Mouse (Mus musculus) kidney, embryonic 14.5 days (tissue): ENCODE data around the gene Dus2. TPM values are rescaled to one million over a fixed set of nuclear protein-coding genes. Genes with fewer than 3 reads are reported as not detected.

Experiments used
- ATAC-seq: fragments of 200-750 bp; cut with Nextera tagmentation; 2 replicates; pipeline ENCODE4 v1.8.0; 2017; ENCODE audit warnings: moderate number of reproducible peaks, mild to moderate bottlenecking, moderate TSS enrichment, moderate library complexity; ENCODE audit not compliant: low FRiP score, low TSS enrichment
- H3K27ac ChIP-seq: fragments of 300-500 bp; sonication (generic); 2 replicates; pipeline ENCODE4 v1.5.1; 2014; ENCODE audit warnings: low read depth, mild to moderate bottlenecking, low read length, moderate library complexity, mixed read lengths
- H3K27me3 ChIP-seq: fragments of 300-500 bp; sonication (generic); 2 replicates; pipeline ENCODE4 v1.6.1; 2014; ENCODE audit warnings: mild to moderate bottlenecking, low read length; ENCODE audit not compliant: control insufficient read depth, insufficient read depth
- H3K36me3 ChIP-seq: fragments of 300-500 bp; sonication (generic); 2 replicates; pipeline ENCODE4 v1.6.1; 2014; ENCODE audit warnings: low read length, mixed read lengths; ENCODE audit not compliant: control insufficient read depth, insufficient read depth
- H3K4me1 ChIP-seq: fragments of 300-500 bp; sonication (generic); 2 replicates; pipeline ENCODE4 v1.6.1; 2014; ENCODE audit warnings: low read length, mixed read lengths; ENCODE audit not compliant: control insufficient read depth, insufficient read depth
- H3K4me2 ChIP-seq: fragments of 300-500 bp; sonication (generic); replicated peaks from 2 replicates; pipeline ENCODE4 v1.6.1; 2014; ENCODE audit warnings: low read depth, mild to moderate bottlenecking, low read length
- H3K4me3 ChIP-seq: fragments of 300-500 bp; sonication (generic); 2 replicates; pipeline ENCODE4 v1.5.1; 2014; ENCODE audit warnings: mild to moderate bottlenecking, low read length
- H3K9ac ChIP-seq: fragments of 300-500 bp; sonication (generic); 2 replicates; pipeline ENCODE4 v1.6.1; 2014; ENCODE audit warnings: low read depth, mild to moderate bottlenecking, low read length, moderate library complexity
- H3K9me3 ChIP-seq: fragments of 300-500 bp; sonication (generic); 2 replicates; pipeline ENCODE4 v1.6.1; 2016; ENCODE audit warnings: low read length; ENCODE audit not compliant: control insufficient read depth
- WGBS: fragments of 180-500 bp; shearing (Covaris S2); extraction: QIAGEN DNeasy Blood & Tissue Kit; methylation state at CpG from one replicate; pipeline ENCODE4 v1.1.7; 2014; 5-methylcytosine and 5-hydroxymethylcytosine counted together
- polyA plus RNA-seq: library from polyadenylated mRNA; unstranded; fragments of >200 nt; fragmentation: Nextera tagmentation; extraction: Ambion mirVana; gene quantifications from 2 replicates; pipeline ENCODE4 v1.2.1, GENCODE M21; 2014

The Dus2 gene
- polyA plus RNA-seq, 1 experiment from 2014 or later, result 19.9 TPM

- H3K4me3 ChIP-seq, result no peak overlapping the region
- H3K9ac ChIP-seq, result no peak overlapping the region
- H3K27me3 ChIP-seq, result no peaks in the 10 kb centered on the region
- 83% methylated on average over 14 of the region's 14 CpGs for WGBS
- H3K4me2 ChIP-seq, result no peak overlapping the region
- no peak overlapping the region for H3K27ac ChIP-seq
- no peaks in the 10 kb centered on the region for H3K9me3 ChIP-seq
- no peak for ATAC-seq
- peaks cover 10% of the 10 kb centered on the region for H3K4me1 ChIP-seq
- peaks cover 17% of the 10 kb centered on the region; the same call in 1 of the 2 replicates for H3K36me3 ChIP-seq
These were observed 30.0 kb upstream of the Dus2 start for GRCm38 (mm10) chr8:105961101-105961500.

- Histone ChIP-seq H3K27ac (no peak overlapping the region), H3K4me3 (no peak overlapping the region), H3K4me1 (peaks cover 10% of the 10 kb centered on the region), H3K27me3 (no peaks in the 10 kb centered on the region), H3K9ac (no peak overlapping the region), H3K36me3 (peaks cover 13% of the 10 kb centered on the region; the same call in 1 of the 2 replicates), H3K4me2 (no peak overlapping the region), H3K9me3 (no peaks in the 10 kb centered on the region)
- WGBS, result 88% methylated on average over 10 of the region's 10 CpGs
- ATAC-seq, result no peak
These were observed 29.6 kb upstream of the Dus2 start for GRCm38 (mm10) chr8:105961536-105961935.

DNA sequence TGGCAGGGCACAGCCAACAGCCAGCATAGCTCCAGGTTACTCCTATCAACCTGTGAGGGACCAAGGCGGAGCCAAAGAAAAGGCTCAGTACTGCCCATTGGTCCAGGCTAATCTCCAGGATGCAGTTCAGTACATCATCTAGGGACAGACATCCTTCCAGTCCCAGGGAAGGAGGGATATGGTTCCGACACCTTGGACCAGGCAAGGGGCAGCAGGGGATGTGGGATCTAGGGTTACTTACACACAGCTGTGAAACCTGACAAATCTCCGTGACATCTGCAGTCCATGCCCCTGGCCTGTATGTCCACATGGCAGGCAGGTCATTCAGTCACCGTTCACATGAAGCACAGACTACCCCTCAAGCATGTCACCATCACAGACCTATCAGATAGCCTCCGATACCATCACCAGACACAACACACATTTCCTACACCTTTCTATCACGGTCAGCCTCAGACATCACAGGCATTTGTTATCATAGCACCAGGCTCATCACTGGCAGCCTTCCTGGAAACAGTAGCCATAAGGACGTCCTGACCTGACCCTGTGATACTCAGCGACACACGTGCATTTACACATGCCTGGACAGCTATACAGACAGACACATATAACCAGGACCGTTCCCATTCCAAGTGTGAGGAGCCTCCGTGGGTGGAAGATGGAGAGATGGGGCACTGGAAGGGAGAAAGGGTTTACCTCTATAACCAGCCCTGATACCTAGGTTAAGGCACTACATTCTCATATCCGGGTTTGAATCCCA, 26.5 kb upstream of the Dus2 start:
- ATAC-seq, result no peak
- 57% methylated on average over 12 of the region's 12 CpGs for WGBS
- H3K27ac ChIP-seq, result no peak overlapping the region

GRCm38 (mm10) chr8:105965266-105965904, 25.8 kb upstream of the Dus2 start:
- peak; percentile 72 for ATAC-seq
- peak overlapping the region; percentile 78 for H3K4me2 ChIP-seq
- H3K4me3 ChIP-seq, result peak overlapping the region; percentile 83
- H3K4me1 ChIP-seq, result peaks cover 10% of the 10 kb centered on the region
- no peaks in the 10 kb centered on the region; the same call in 1 of the 2 replicates for H3K36me3 ChIP-seq
- H3K27me3 ChIP-seq, result no peaks in the 10 kb centered on the region
- peak overlapping the region; percentile 86 for H3K9ac ChIP-seq
- 2% methylated on average over 33 of the region's 40 CpGs for WGBS
- H3K27ac ChIP-seq, result peak overlapping the region; percentile 78; the same call in 1 of the 2 replicates
- no peaks in the 10 kb centered on the region for H3K9me3 ChIP-seq

More for the DNA sequence above, 26.5 kb upstream of the Dus2 start:
- H3K36me3 ChIP-seq, result no peaks in the 10 kb centered on the region; the same call in 1 of the 2 replicates
- peaks cover 10% of the 10 kb centered on the region for H3K4me1 ChIP-seq
- peak overlapping the region; percentile 78 for H3K4me2 ChIP-seq
- peak overlapping the region; percentile 86 for H3K9ac ChIP-seq
- no peaks in the 10 kb centered on the region for H3K9me3 ChIP-seq
- peak overlapping the region; percentile 83 for H3K4me3 ChIP-seq
- no peaks in the 10 kb centered on the region for H3K27me3 ChIP-seq

DNA sequence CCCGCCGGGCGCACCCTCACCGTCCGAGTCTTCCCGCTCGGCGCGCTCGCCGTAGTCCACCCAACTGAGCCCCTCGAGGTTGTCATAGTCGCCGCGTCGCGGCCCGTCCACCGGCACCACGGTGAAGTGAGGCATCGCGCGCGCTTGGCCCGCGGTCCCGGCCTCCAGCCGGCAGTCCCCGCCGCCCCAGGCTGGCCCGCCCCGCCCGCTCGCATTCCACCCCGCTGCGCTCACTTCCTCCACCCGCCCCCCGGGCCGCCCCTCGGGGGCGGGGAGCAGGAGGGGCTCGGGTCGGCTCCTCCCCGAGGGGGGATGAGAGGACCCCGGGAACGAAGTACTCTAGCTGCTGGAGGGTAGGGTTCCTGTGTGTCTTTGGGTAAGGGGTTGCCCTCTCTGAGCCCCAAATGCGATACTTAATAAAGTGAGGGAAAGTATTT, 25.2 kb upstream of the Dus2 start, which contains the start of gene Slc12a4:
Gene Slc12a4 (minus strand): TSS at position 193 of the 437 bp plus-strand sequence.
- under 1% methylated on average over 47 of the region's 47 CpGs for WGBS

GRCm38 (mm10) chr8:105966692-105967311, 24.3 kb upstream of the Dus2 start:
- H3K27ac ChIP-seq, result no peak overlapping the region
- 7% methylated on average over 19 of the region's 19 CpGs for WGBS
- peak overlapping the region; percentile 78 for H3K4me2 ChIP-seq
- H3K36me3 ChIP-seq, result no peaks in the 10 kb centered on the region
- no peaks in the 10 kb centered on the region for H3K9me3 ChIP-seq
- no peaks in the 10 kb centered on the region for H3K27me3 ChIP-seq
- H3K4me1 ChIP-seq, result peaks cover 10% of the 10 kb centered on the region
- no peak overlapping the region for H3K9ac ChIP-seq
- ATAC-seq, result peak; percentile 33; the same call in 1 of the 2 replicates
- peak overlapping the region; percentile 83 for H3K4me3 ChIP-seq

More for the DNA sequence above, 25.2 kb upstream of the Dus2 start, which contains the start of gene Slc12a4:
- ATAC-seq, result peak; percentile 93
- Histone ChIP-seq H3K9me3 (no peaks in the 10 kb centered on the region), H3K27ac (peak within 1 kb of the TSS; percentile 78; the same call in 1 of the 2 replicates), H3K36me3 (no peaks in the 10 kb centered on the region), H3K4me3 (peak within 1 kb of the TSS; percentile 83), H3K27me3 (no peaks in the 10 kb centered on the region), H3K9ac (peak within 1 kb of the TSS; percentile 86), H3K4me2 (peak within 1 kb of the TSS; percentile 78), H3K4me1 (peaks cover 10% of the 10 kb centered on the region)

DNA sequence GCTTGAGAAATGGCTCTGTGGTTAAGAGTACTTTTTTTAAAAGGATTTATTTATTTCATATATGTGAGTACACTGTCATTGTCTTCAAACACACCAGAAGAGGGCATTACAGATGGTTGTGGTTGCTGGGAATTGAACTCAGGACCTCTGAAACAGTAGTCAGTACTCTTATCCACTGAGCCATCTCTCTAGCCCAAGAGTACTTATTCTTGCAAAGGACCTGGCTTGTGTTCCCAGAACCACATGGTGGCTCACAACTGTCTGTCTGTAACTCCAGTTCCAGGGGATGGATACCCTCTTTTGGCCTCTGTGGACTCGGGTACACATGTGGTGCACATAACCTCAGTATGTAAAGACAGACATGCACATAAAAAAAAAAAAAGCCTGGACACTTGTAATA, 21.8 kb upstream of the Dus2 start:
- H3K4me1 ChIP-seq, result peaks cover 9% of the 10 kb centered on the region
- no peak overlapping the region for H3K9ac ChIP-seq
- WGBS, result 82% methylated on average over 1 of the region's 1 CpGs
- no peak overlapping the region for H3K27ac ChIP-seq
- ATAC-seq, result no peak
- H3K27me3 ChIP-seq, result no peaks in the 10 kb centered on the region
- no peak overlapping the region for H3K4me2 ChIP-seq
- H3K4me3 ChIP-seq, result no peak overlapping the region
- H3K9me3 ChIP-seq, result no peaks in the 10 kb centered on the region
- H3K36me3 ChIP-seq, result no peaks in the 10 kb centered on the region

DNA sequence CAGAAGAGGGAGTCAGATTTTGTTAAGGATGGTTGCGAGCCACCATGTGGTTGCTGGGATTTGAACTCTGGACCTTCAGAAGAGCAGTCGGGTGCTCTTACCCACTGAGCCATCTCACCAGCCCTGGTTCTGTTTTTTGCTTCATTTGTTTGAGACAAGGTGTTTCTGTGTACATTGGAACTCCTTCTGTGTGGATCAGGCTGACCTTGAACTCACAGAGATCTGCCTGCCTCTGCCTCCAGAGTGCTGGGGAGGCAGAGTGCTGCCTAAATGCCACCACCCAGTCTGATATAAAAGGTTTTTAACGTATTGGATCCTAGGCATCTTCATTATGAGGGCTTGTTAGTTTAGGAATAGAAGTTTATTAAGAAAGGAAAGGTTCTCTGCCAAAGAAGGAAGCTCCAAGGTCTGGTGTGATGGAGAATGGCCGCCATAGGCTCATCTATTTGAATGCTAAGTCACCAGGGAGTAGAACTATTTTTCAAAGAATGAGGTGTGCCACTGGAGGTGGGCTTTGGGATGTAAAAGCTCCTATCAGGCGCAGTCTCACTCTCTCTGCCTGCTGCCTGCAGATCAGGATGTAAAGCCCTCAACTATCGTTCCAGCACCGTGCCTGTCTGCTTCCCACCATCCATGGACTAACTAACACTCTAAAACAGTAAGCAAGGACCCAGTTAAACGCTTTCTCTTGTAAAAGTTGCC, 20.0 kb upstream of the Dus2 start:
- ATAC-seq, result no peak
- no peaks in the 10 kb centered on the region for H3K9me3 ChIP-seq
- no peak overlapping the region for H3K9ac ChIP-seq
- no peak overlapping the region for H3K27ac ChIP-seq
- H3K4me1 ChIP-seq, result no peaks in the 10 kb centered on the region
- no peak overlapping the region for H3K4me2 ChIP-seq
- no peaks in the 10 kb centered on the region for H3K27me3 ChIP-seq
- H3K36me3 ChIP-seq, result no peaks in the 10 kb centered on the region
- H3K4me3 ChIP-seq, result no peak overlapping the region
- 74% methylated on average over 8 of the region's 8 CpGs for WGBS
